Mouse (Mus musculus) G1E (cell line): ENCODE results near the gene Dchs1. TPM values are rescaled to one million over a fixed set of nuclear protein-coding genes. Genes with fewer than 3 reads are reported as not detected.

Experiments used
- ATAC-seq: 2 replicates; pipeline ENCODE4 v1.8.0; 2016; ENCODE audit warnings: mild to moderate bottlenecking; ENCODE audit not compliant: insufficient number of reproducible peaks, poor library complexity, low FRiP score, severe bottlenecking; ENCODE audit errors: extremely low read depth
- DNase-seq: peaks from one replicate; pipeline ENCODE4 v3.0.0; 2012; ENCODE audit warnings: low spot score
- H3K27me3 ChIP-seq: 2 replicates; pipeline ENCODE4 v1.6.1; 2012; ENCODE audit warnings: mild to moderate bottlenecking, low read length, inconsistent platforms; ENCODE audit not compliant: insufficient read depth
- H3K36me3 ChIP-seq: replicated peaks from 2 replicates; pipeline ENCODE3; 2012; ENCODE audit warnings: mild to moderate bottlenecking, inconsistent platforms
- H3K4me1 ChIP-seq: 2 replicates; pipeline ENCODE4 v1.6.1; 2012; ENCODE audit warnings: low read depth, low read length, inconsistent platforms, mixed read lengths; ENCODE audit not compliant: insufficient read depth
- H3K4me3 ChIP-seq: 2 replicates; pipeline ENCODE4 v1.5.1; 2012; ENCODE audit warnings: low read depth, mild to moderate bottlenecking, inconsistent platforms, low read length, moderate library complexity, mixed read lengths
- H3K9me3 ChIP-seq: replicated peaks from 2 replicates; pipeline ENCODE4 v1.6.1; 2012; ENCODE audit warnings: inconsistent platforms
- CTCF ChIP-seq: IDR thresholded peaks from 2 replicates; pipeline ENCODE4 v1.5.1; 2012; ENCODE audit warnings: low read depth, low read length, inconsistent platforms, mixed read lengths
- GATA1 ChIP-seq: IDR thresholded peaks from 2 replicates; pipeline ENCODE4 v1.6.1; 2012; ENCODE audit warnings: borderline replicate concordance, low read length, inconsistent platforms, mixed read lengths
- GATA2 ChIP-seq: IDR thresholded peaks from 2 replicates; pipeline ENCODE4 v1.6.1; 2012; ENCODE audit warnings: low read depth, low read length, inconsistent platforms, borderline replicate concordance
- POLR2AphosphoS5 ChIP-seq: IDR thresholded peaks from 2 replicates; pipeline ENCODE4 v1.6.1; 2012; ENCODE audit warnings: low read depth, low read length, inconsistent platforms; ENCODE audit not compliant: insufficient replicate concordance
- TAL1 ChIP-seq: conservative IDR thresholded peaks from 2 replicates; pipeline ENCODE4 v1.6.1; 2012; ENCODE audit warnings: low read depth, low read length, inconsistent platforms, mixed read lengths
- polyA plus RNA-seq: library from polyadenylated mRNA; stranded (reverse); fragments of >175 nt; gene quantifications from 2 replicates; pipeline ENCODE4 v1.2.3, GENCODE M21; 2012
- total RNA-seq, 2 experiments: library from RNA; stranded (forward) in 1 of 2; stranded (reverse) in 1 of 2; fragments of 200-1000 nt in 1 of 2; fragments of >200 nt in 1 of 2; fragmentation: Nextera tagmentation in 1 of 2; gene quantifications; 2 replicates each; pipeline ENCODE4 v1.2.3; 2014 to 2017

Gene Dchs1
- total and polyA plus RNA-seq, 3 experiments: 0.05 TPM; not detected in 2

DNA sequence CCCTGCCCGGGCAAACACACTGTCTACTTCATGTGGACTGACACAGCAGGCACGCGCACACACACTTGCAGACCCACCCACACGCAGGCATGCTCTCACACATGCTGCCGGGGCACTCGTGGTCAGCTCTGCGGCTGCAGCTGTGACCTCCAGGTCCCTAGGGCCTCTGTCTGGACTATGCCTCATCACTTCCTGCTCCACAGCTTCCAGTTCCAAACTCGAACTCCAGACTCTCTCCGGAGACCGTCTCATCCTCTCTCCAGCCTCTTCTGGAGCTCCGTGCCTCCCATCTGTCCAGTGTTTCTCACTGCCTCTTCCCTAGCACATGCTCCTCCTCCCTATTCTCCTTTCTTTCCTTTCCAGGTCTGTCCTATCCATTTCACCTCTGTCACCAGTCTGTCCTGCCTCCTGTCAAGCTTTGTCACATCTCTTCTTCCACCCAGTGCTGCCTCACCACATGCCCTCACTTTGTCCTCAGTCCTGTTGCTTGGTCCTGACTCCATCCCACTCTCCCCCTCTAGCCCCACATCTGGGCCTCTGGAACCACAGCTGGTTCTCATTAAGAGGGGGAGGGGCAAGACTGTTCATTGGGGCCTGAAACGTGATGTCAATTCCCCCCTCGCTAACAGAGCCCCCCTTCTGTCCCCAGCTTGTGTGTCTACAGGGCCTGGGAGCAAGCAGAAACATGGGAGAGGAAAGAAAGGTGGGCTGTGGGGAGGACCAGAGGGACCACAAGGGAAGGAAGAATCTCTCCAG, 9.5 kb downstream of the Dchs1 start:
- TF ChIP-seq CTCF: no peak
- no peak for TF ChIP-seq GATA1
- TF ChIP-seq POLR2AphosphoS5: no peak
- no peak for TF ChIP-seq GATA2
- TF ChIP-seq TAL1: no peak
- H3K4me1 ChIP-seq: peaks cover 13% of the 10 kb centered on the region
- ATAC-seq (peak; percentile 29; the same call in 1 of the 2 replicates), DNase-seq (no peak)
- no peak overlapping the region; the same call in 1 of the 2 replicates for H3K4me3 ChIP-seq
- H3K36me3 ChIP-seq: no peaks in the 10 kb centered on the region
- H3K9me3 ChIP-seq: no peaks in the 10 kb centered on the region
- H3K27me3 ChIP-seq: peaks cover 28% of the 10 kb centered on the region

DNA sequence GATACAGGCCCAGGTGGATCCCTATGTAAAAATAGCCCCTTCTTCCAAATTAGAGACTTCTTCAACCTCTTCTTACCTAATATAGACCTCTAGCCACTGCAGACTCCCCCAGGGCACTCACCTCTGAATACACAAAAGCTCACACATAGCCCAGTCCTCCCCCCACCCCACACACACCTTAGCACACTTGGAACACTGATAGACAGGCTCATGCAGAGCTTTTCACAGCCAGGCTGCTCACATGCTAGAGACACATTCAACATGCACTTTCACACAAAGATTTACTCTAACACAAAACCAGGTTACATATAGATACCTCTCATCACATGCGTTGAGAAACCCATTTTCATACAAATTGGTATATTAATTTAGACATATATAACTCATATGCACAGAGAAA, 10.1 kb downstream of the Dchs1 start:
- no peaks in the 10 kb centered on the region for H3K9me3 ChIP-seq
- peaks cover 30% of the 10 kb centered on the region for H3K27me3 ChIP-seq
- H3K36me3 ChIP-seq: no peaks in the 10 kb centered on the region
- peaks cover 13% of the 10 kb centered on the region for H3K4me1 ChIP-seq
- no peak for TF ChIP-seq CTCF
- no peak for TF ChIP-seq POLR2AphosphoS5
- no peak for TF ChIP-seq GATA2
- no peak for TF ChIP-seq GATA1
- no peak for TF ChIP-seq TAL1
- DNase-seq (no peak), ATAC-seq (no peak)
- no peak overlapping the region for H3K4me3 ChIP-seq

DNA sequence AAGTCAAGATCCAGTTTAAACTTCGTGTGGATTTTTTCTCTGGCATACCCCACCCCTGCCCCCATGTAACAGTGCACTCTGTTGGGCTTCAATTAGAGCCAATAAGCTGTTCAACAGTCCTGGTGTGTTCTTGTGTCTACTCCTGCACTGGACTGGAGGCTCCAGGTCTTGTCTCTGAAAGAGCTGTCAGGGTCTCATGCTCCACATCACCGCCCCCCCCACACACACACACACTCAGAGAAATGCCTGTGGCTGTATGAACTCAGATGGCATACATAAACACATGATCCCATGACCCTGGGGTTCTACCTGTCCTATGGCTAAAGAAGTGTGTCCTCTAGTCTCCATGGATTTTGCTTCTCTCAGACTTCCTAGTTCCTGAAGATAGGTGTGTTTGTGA, 11.4 kb downstream of the Dchs1 start:
- H3K27me3 ChIP-seq: peaks cover 32% of the 10 kb centered on the region
- H3K4me1 ChIP-seq: peaks cover 13% of the 10 kb centered on the region
- H3K9me3 ChIP-seq: no peaks in the 10 kb centered on the region
- H3K36me3 ChIP-seq: no peaks in the 10 kb centered on the region
- no peak overlapping the region for H3K4me3 ChIP-seq
- DNase-seq (no peak), ATAC-seq (no peak)
- TF ChIP-seq GATA2 (no peak), POLR2AphosphoS5 (no peak), CTCF (no peak), TAL1 (no peak), GATA1 (no peak)

DNA sequence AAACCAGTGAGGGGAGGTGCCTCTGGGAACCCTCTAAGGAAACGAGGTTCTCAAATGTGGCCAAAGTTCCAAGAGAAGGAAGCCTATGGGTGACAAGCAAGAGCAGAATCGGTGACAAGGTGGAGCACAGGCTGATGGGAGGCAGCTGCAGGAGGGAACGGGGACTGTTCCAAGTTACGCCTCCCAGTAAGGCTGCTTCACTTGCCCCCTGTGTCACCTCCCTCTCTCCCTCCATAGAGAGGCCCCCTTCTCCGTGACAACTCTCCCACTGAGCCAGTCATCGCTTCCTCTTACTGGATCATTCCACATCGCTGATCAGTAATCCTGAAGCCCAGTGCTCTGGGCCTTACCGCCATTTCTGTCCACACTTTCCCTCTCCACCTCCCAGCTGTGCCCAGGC, 12.8 kb downstream of the Dchs1 start:
- ATAC-seq (no peak), DNase-seq (no peak)
- Histone ChIP-seq H3K9me3 (no peaks in the 10 kb centered on the region), H3K4me1 (peaks cover 13% of the 10 kb centered on the region), H3K4me3 (no peak overlapping the region), H3K36me3 (no peaks in the 10 kb centered on the region), H3K27me3 (peaks cover 32% of the 10 kb centered on the region)
- no peak for TF ChIP-seq CTCF
- TF ChIP-seq GATA2: no peak
- no peak for TF ChIP-seq TAL1
- no peak for TF ChIP-seq GATA1
- TF ChIP-seq POLR2AphosphoS5: no peak

DNA sequence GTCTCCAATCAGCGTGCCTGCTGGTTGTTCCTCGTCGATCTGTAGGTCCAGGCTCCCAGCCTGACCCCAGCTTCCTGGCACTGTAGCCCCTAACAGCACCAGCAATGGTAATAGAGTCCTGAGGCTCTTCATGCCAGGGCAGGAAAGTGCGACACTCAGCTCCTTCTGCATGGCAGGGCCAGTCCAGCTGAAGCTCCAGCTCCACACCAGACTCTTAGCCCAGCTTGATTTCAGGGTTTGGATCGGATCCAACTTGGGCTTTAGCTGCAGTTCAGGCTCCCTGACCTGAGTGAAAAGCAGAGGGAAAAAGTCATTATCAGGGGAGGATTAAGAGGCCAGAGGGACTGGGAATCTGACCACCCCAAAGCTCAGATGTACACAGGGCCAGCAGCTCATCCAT, 14.4 kb downstream of the Dchs1 start:
- Histone ChIP-seq H3K27me3 (peaks cover 28% of the 10 kb centered on the region), H3K4me3 (no peak overlapping the region), H3K4me1 (peaks cover 5% of the 10 kb centered on the region; the same call in 1 of the 2 replicates), H3K9me3 (no peaks in the 10 kb centered on the region), H3K36me3 (no peaks in the 10 kb centered on the region)
- DNase-seq (no peak), ATAC-seq (no peak)
- no peak for TF ChIP-seq CTCF
- no peak for TF ChIP-seq TAL1
- no peak for TF ChIP-seq GATA2
- TF ChIP-seq GATA1: no peak
- TF ChIP-seq POLR2AphosphoS5: no peak

DNA sequence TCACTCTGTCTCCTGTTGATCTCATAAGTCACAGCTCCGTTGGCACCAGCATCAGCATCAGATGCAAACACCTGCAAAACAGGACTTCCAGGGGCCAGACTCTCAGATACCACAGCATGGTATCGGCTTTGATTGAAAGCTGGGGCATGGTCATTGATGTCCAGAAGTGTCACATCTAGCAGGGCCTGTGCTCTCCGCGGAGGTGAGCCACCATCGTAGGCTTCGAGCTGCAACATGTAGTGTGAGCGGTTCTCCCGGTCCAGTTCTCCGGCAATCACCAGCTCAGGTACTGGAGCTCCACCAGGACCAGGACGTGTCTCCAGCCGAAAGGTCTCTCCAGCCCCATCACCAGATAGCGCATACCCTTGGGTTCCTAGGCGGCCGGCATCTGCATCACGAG, 15.1 kb downstream of the Dchs1 start:
- no peak for DNase-seq
- Histone ChIP-seq H3K36me3 (no peaks in the 10 kb centered on the region), H3K4me3 (no peak overlapping the region), H3K4me1 (no peaks in the 10 kb centered on the region), H3K9me3 (no peaks in the 10 kb centered on the region), H3K27me3 (peaks cover 29% of the 10 kb centered on the region)
- no peak for ATAC-seq
- TF ChIP-seq CTCF (no peak), TAL1 (no peak), GATA2 (no peak), POLR2AphosphoS5 (no peak), GATA1 (no peak)

DNA sequence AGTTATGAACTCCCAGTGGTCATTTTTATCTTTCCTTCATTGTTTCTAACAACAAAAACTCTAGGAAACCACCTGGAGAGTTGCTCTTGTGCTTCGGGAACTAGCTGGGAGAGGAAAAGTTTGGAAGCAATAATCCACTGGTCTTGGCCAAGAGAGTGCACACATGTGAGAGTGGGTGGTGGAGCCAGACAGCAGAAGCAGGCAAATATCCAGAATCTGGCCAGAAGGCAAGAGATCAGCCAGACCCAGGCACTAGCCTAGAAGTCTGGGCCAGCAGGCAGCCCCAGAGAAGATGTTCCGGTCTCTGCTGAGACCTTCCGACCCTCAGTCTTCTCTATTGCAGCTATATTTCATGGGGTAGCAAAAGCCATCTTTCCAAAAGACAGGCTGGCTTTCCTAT, 17.5 kb downstream of the Dchs1 start:
- Histone ChIP-seq H3K4me3 (no peak overlapping the region), H3K4me1 (no peaks in the 10 kb centered on the region), H3K36me3 (no peaks in the 10 kb centered on the region), H3K27me3 (peaks cover 30% of the 10 kb centered on the region), H3K9me3 (no peaks in the 10 kb centered on the region)
- no peak for ATAC-seq
- TF ChIP-seq GATA1 (no peak), GATA2 (no peak), CTCF (no peak), TAL1 (no peak), POLR2AphosphoS5 (no peak)
- DNase-seq: no peak
